Mouse (Mus musculus) limb, embryonic 11.5 days (tissue): ENCODE data around the gene Rab25. TPM values are rescaled to one million over a fixed set of nuclear protein-coding genes. Genes with fewer than 3 reads are reported as not detected.
A peak's percentile ranks its signal among the peaks of the same experiment; 100 is the strongest.
"Not testable (repeated sequence)": the region's sequence is repeated elsewhere in the genome, so short reads cannot be mapped to it uniquely, and the experiment has no call there.

Experiments
- ATAC-seq: fragments of 200-750 bp; cut with Nextera tagmentation; 2 replicates; pipeline ENCODE4 v1.8.0; 2017; ENCODE audit warnings: low read depth; ENCODE audit not compliant: insufficient number of reproducible peaks, low FRiP score, low TSS enrichment
- DNase-seq: peaks from one replicate; pipeline ENCODE4 v3.0.0-alpha.2; 2015; ENCODE audit warnings: low spot score
- H3K27ac ChIP-seq: fragments of 300-500 bp; sonication (generic); replicated peaks from 2 replicates; pipeline ENCODE4 v1.5.1; 2014; ENCODE audit warnings: low read depth, mild to moderate bottlenecking, low read length
- H3K27me3 ChIP-seq: fragments of 300-500 bp; sonication (generic); 2 replicates; pipeline ENCODE4 v1.6.1; 2014; ENCODE audit warnings: mild to moderate bottlenecking, low read length, mixed read lengths; ENCODE audit not compliant: control insufficient read depth, insufficient read depth
- H3K36me3 ChIP-seq: fragments of 300-500 bp; sonication (generic); 2 replicates; pipeline ENCODE4 v1.6.1; 2014; ENCODE audit warnings: mild to moderate bottlenecking, low read length, moderate library complexity, mixed read lengths; ENCODE audit not compliant: control insufficient read depth, insufficient read depth
- H3K4me1 ChIP-seq: fragments of 300-500 bp; sonication (generic); 2 replicates; pipeline ENCODE4 v1.6.1; 2014; ENCODE audit warnings: low read length, mixed read lengths; ENCODE audit not compliant: control insufficient read depth, insufficient read depth
- H3K4me2 ChIP-seq: fragments of 300-500 bp; sonication (generic); 2 replicates; pipeline ENCODE4 v1.6.1; 2014; ENCODE audit warnings: low read depth, mild to moderate bottlenecking, moderate library complexity; ENCODE audit not compliant: severe bottlenecking
- H3K4me3 ChIP-seq: fragments of 300-500 bp; sonication (generic); 2 replicates; pipeline ENCODE4 v1.5.1; 2014; ENCODE audit warnings: low read depth, low read length
- H3K9ac ChIP-seq: fragments of 300-500 bp; sonication (generic); 2 replicates; pipeline ENCODE4 v1.6.1; 2014; ENCODE audit warnings: mild to moderate bottlenecking, low read length
- H3K9me3 ChIP-seq: fragments of 300-500 bp; sonication (generic); 2 replicates; pipeline ENCODE4 v1.6.1; 2016; ENCODE audit warnings: low read length; ENCODE audit not compliant: control insufficient read depth
- WGBS: fragments of 180-500 bp; shearing (Covaris S2); extraction: QIAGEN DNeasy Blood & Tissue Kit; methylation state at CpG from one replicate; pipeline ENCODE4 v1.1.7; 2014; 5-methylcytosine and 5-hydroxymethylcytosine counted together
- polyA plus RNA-seq: library from polyadenylated mRNA; unstranded; fragments of >200 nt; fragmentation: Nextera tagmentation; extraction: Ambion mirVana; gene quantifications from 2 replicates; pipeline ENCODE4 v1.2.1, GENCODE M21; 2014

The Rab25 gene
- 2.4 and 3.1 TPM in 2 replicates for polyA plus RNA-seq

GRCm38 (mm10) chr3:88548180-88548917, at the start of gene Rab25:
Gene Rab25 (minus strand): TSS chr3:88548300.
- 0 out of 2 replicates have a peak within 1 kb of the TSS, but pooled peaks have one; percentile 6 for H3K4me3 ChIP-seq
- H3K27ac ChIP-seq = no peak within 1 kb of the TSS
- ATAC-seq (no peak), DNase-seq (no peak)
- peaks cover 7% of the 10 kb centered on the region for H3K4me1 ChIP-seq
- H3K9ac ChIP-seq = no peak within 1 kb of the TSS
- 42% methylated on average over 18 of the region's 18 CpGs for WGBS
- no peaks in the 10 kb centered on the region for H3K9me3 ChIP-seq
- H3K27me3 ChIP-seq = no peaks in the 10 kb centered on the region
- H3K36me3 ChIP-seq = no peaks in the 10 kb centered on the region
- no peak within 1 kb of the TSS for H3K4me2 ChIP-seq

- not testable (repeated sequence) for H3K27ac ChIP-seq, DNase-seq, H3K4me1 ChIP-seq, ATAC-seq, H3K27me3 ChIP-seq, H3K9me3 ChIP-seq, H3K9ac ChIP-seq, H3K4me2 ChIP-seq, H3K4me3 ChIP-seq, H3K36me3 ChIP-seq
- WGBS = 79% methylated on average over 4 of the region's 4 CpGs
Observed at GRCm38 (mm10) chr3:88596547-88596946, 48.4 kb upstream of the Rab25 start.

- Histone ChIP-seq H3K9me3 (no peaks in the 10 kb centered on the region), H3K36me3 (no peaks in the 10 kb centered on the region), H3K27me3 (no peaks in the 10 kb centered on the region), H3K27ac (no peak overlapping the region), H3K4me1 (no peaks in the 10 kb centered on the region), H3K4me3 (no peak overlapping the region), H3K4me2 (no peak overlapping the region), H3K9ac (no peak overlapping the region)
- DNase-seq (no peak), ATAC-seq (no peak)
- WGBS = 55% methylated on average over 10 of the region's 10 CpGs
Observed at GRCm38 (mm10) chr3:88593893-88594580, 45.9 kb upstream of the Rab25 start.

GRCm38 (mm10) chr3:88592942-88593576, 45.0 kb upstream of the Rab25 start:
- Histone ChIP-seq H3K27me3 (no peaks in the 10 kb centered on the region), H3K4me1 (no peaks in the 10 kb centered on the region), H3K36me3 (peaks cover 6% of the 10 kb centered on the region; the same call in 1 of the 2 replicates), H3K27ac (no peak overlapping the region), H3K9me3 (no peaks in the 10 kb centered on the region), H3K9ac (no peak overlapping the region), H3K4me2 (no peak overlapping the region), H3K4me3 (no peak overlapping the region)
- DNase-seq (no peak), ATAC-seq (no peak)
- WGBS = 80% methylated on average over 10 of the region's 10 CpGs

- H3K27ac ChIP-seq = no peak overlapping the region
- H3K4me1 ChIP-seq = no peaks in the 10 kb centered on the region
- 28% methylated on average over 9 of the region's 9 CpGs for WGBS
- no peak for ATAC-seq
- peak; percentile 72 for DNase-seq
- peaks cover 16% of the 10 kb centered on the region for H3K36me3 ChIP-seq
- H3K9ac ChIP-seq = no peak overlapping the region
- no peak overlapping the region for H3K4me2 ChIP-seq
- no peaks in the 10 kb centered on the region for H3K9me3 ChIP-seq
- H3K27me3 ChIP-seq = no peaks in the 10 kb centered on the region
- H3K4me3 ChIP-seq = no peak overlapping the region
Observed at GRCm38 (mm10) chr3:88591950-88592731, 44.0 kb upstream of the Rab25 start.

GRCm38 (mm10) chr3:88591044-88591443, 42.9 kb upstream of the Rab25 start:
- Histone ChIP-seq H3K27ac (no peak overlapping the region), H3K4me2 (no peak overlapping the region), H3K4me1 (no peaks in the 10 kb centered on the region), H3K36me3 (peaks cover 23% of the 10 kb centered on the region), H3K4me3 (no peak overlapping the region), H3K9me3 (no peaks in the 10 kb centered on the region), H3K27me3 (no peaks in the 10 kb centered on the region), H3K9ac (no peak overlapping the region)
- ATAC-seq (no peak), DNase-seq (no peak)
- 38% methylated on average over 3 of the region's 3 CpGs for WGBS

GRCm38 (mm10) chr3:88590246-88590645, 42.1 kb upstream of the Rab25 start:
- Histone ChIP-seq H3K9ac (0 out of 2 replicates have a peak overlapping the region, but pooled peaks have one; percentile 17), H3K27ac (peak overlapping the region; percentile 43; the same call in 1 of the 2 replicates), H3K9me3 (no peaks in the 10 kb centered on the region), H3K4me3 (no peak overlapping the region), H3K4me2 (no peak overlapping the region), H3K36me3 (peaks cover 28% of the 10 kb centered on the region), H3K27me3 (no peaks in the 10 kb centered on the region), H3K4me1 (no peaks in the 10 kb centered on the region)
- 26% methylated on average over 5 of the region's 5 CpGs for WGBS
- peak; percentile 30 for DNase-seq
- no peak for ATAC-seq

- ATAC-seq = no peak
- H3K4me1 ChIP-seq = no peaks in the 10 kb centered on the region
- no peak overlapping the region for H3K4me2 ChIP-seq
- no peak for DNase-seq
- H3K9ac ChIP-seq = no peak overlapping the region
- no peak overlapping the region for H3K4me3 ChIP-seq
- no peaks in the 10 kb centered on the region for H3K9me3 ChIP-seq
- WGBS = 94% methylated on average over 5 of the region's 5 CpGs
- H3K27ac ChIP-seq = no peak overlapping the region
- H3K36me3 ChIP-seq = peaks cover 32% of the 10 kb centered on the region
- no peaks in the 10 kb centered on the region for H3K27me3 ChIP-seq
Observed at GRCm38 (mm10) chr3:88586640-88587039, 38.5 kb upstream of the Rab25 start.
